Mouse (Mus musculus): ENCODE measurements around the gene Gzmk.

Gene Gzmk

GRCm38 (mm10) chr13:113203146-113203545 lies 22.6 kb downstream of the Gzmk start:
- DNase-seq (ENCODE audit: low read depth, low spot score), result no peak

DNA sequence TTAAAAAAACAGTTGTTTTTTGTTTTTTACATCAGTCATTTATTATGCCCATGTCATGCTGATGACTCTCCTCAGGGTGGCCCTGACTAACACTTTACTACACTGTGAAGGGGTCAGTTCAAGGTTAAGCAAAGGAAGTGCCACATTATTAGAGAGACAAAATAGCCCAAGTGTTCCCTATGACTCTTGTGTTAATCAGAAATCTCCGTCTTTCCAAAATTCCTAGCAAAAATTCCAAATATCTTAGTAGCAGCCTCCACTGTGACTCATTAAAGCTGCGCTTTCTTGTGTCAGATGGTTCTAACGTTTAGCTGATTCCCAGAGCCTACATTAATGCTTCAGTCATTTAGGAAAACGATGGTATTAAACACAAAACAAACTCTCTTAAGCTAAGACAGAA lies 23.5 kb downstream of the Gzmk start:
- no peak for DNase-seq (ENCODE audit: low read depth, low spot score)

DNA sequence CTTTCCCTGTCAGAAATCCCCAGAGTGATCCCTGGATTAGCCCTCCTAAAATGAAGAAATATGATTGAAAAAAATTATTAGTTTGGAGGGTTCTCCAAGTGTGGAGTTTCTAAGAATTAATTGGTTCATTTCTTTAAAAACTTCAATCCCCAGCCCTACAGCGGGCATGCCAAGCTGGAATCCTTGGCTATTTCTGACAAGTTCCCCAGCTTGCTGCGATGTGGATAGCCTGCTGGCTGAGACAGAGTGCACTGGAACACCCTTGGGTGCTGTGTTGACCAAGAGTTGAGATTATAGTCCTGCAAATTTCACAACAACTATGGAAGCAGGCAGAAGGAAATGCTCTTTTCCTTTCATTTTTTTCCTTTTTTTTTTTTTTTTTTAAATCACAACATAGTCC lies 24.1 kb downstream of the Gzmk start:
- no peak for DNase-seq (ENCODE audit: low read depth, low spot score)

GRCm38 (mm10) chr13:113200726-113201125 lies 25.0 kb downstream of the Gzmk start:
- DNase-seq (ENCODE audit: low read depth, low spot score), result no peak

DNA sequence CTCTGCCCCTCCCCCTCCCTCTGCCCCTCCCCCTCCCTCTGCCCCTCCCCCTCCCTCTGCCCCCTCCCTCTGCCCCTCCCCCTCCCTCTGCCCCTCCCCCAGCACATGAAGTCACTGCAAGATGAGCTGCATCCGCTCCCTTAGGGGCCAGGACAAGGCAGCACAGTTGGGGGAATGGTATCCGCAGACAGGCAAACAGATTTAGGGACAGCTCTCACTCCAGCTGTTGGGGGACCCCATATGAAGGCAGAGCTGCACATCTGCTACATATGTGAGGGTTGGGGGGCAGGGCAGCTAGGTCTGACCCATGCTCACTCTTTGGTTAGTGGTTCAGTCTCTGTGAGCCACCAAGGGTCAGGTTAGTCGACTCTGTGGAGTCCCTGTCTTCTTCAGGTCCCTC lies 26.4 kb downstream of the Gzmk start:
- no peak for DNase-seq (ENCODE audit: low read depth, low spot score)

DNA sequence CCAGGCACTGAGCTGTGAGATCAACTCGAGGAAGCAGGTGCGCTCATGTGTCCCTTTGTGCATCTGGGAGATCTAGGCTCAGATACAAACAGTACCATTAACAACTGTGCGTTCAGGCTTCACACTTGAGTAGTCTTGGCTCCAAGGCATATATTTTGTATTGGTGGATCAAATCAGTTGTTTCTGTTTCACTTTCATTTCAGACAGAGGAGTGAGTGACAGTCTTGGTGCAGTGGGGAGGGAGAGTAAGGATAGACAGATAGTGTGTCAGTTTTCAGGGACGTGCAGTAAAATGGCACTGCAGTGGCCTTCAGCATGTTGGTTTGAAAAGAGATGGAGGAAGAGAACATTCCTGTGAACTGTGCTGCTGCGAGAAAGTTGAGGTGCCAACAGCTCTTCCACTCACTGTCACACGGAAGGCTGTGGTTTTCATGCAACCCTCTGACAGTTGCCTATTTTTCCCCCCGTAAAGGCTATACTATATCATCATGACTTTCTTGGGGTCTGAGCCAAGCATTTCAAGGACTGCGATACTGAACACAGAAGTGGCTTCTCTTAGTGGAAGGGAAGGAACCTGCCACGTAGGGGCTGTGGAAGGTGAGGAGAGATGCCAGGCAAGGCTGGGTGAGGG lies 27.7 kb downstream of the Gzmk start:
- DNase-seq (ENCODE audit: low read depth, low spot score), result no peak

DNA sequence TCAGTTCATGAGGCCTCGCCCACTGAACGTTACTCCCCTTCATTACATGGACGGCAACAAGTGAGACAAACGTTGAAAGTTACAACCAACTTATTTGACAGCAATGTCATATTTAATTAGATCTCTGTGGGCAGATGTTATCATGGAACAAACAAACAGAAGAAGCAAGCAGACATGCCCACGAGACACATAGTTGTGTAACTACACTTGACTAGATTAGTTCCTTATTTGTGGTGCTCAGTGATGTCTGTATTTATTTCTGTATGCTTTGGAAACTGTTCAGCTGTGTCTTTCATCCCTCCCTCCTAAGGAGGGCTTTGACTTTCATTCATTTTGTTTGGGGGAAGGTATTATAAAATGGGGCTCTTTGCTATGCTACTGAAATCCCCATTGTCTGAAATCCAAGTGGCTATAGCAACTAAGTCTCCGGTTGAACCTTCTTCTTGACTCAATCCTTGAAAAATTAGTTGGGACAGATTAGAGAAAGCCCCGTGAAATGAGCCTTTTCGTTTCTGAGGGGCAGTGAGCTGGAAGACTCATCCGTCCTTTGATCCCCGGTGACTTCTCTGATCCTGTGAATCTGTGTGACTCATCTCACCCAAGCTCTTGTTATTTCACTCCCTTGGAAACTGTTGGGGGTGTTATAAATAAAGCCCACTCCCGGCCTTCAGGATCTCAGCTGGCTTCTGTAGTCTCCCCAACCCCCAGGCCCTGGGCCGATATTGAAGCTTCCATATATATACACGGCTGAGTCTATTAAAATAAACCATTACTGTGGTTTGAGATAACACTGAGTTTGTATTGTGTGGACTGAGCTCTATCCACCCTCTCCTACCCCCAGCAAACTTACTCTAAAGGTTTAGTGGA lies 28.7 kb downstream of the Gzmk start:
- no peak for DNase-seq (ENCODE audit: low read depth, low spot score)

DNA sequence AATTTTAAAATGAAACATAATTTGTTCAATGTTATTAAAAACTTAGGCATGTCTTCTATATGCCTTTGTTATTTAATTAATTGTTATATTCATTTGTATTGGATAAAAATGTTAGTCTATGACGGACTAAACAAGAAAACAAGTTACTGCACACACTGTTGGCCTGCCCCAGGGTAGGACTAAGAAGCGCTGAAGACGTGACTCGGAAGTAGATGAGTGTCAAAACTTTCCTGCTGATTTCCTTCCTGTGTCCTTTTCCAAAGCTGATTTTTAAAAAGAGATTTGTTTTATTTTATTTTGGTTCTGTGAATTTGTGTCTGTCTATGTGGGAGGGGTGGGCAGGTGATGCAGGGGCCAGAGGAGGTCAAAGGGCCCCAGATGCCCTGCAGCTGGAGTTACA lies 42.0 kb downstream of the Gzmk start:
- no peak for DNase-seq (ENCODE audit: low read depth, low spot score)

DNA sequence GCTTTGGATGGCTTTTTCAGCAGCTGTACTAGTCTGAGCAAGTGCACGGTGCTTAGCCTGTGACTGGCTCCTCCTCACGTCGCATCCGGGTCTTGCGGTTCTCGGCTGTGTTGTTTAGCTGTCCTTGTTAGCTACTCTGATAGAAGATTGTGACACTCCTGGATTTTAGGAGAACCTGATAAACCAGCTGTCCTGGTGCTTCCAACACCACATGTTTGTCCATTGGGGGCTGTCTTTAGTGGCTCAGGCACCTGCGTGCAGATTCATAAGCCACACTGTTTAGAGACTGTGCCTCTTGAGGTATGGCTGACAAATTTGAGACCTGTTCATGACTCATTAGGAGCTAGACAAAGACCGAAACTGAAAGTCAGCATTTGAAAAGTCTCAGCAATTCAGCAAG lies 42.4 kb downstream of the Gzmk start:
- DNase-seq (ENCODE audit: low read depth, low spot score), result no peak

GRCm38 (mm10) chr13:113174162-113174561 lies 51.5 kb downstream of the Gzmk start:
- no peak for DNase-seq (ENCODE audit: low read depth, low spot score)

- no peak for DNase-seq (ENCODE audit: low read depth, low spot score)
Measured at GRCm38 (mm10) chr13:113170256-113170655, 55.5 kb downstream of the Gzmk start.

- DNase-seq (ENCODE audit: low read depth, low spot score), result no peak
Measured at GRCm38 (mm10) chr13:113168018-113168534, 57.6 kb downstream of the Gzmk start.

DNA sequence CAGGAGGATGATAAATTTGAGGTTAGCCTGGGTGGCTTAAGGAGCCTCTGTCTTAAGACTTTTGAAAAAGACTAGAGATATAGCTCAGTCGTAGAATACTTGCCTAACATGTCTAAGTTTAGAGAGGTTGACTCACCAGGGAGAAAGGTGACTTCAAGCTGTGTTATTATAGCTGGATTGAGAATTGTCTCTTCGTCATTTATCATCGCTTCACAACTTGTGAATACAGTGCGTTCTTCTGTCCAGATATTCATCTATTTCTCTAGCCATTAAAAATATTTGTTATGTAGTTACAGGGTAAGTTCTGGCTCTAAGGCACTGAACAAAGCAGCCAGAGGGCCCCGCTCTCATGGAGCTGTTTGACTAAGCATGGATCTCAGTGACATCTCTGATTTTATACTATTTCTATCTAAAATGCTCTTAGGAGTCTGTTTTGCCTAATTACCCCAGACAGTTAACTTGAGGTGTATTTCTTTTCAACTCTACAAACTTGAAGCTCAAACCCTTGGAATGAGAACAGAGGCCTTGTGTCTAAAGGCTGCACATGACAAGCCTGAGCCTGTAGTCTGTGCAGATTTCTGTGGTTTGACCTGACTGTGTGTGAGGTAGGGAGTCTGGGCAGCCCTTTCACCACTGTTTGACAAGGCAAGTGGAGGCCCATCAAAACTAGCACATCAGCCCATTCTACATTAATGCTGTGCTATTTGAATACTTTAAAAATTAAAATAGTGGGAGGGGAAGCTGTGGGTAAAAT lies 61.3 kb downstream of the Gzmk start:
- DNase-seq (ENCODE audit: low read depth, low spot score), result no peak

- DNase-seq (ENCODE audit: low read depth, low spot score), result no peak
Measured at GRCm38 (mm10) chr13:113151556-113151955, 74.2 kb downstream of the Gzmk start.

DNA sequence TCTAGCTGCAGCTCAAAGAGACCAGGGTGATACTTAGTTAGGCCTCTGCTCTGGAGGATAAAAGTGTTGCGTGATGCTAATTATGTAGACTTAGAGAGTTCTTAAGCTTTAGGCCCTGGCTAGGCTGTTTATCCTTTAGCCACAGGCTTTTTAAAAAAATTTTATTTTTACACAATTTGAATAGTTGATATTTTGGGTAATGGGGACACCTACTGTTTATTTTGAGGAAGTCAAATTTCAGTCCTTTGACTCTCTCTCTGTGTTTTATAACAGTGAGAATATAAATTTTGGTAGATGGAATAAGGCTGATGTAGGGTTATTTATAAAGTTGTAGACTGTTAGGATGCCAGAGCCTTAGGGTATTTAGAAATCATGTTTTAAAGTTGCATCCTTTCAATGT lies 86.1 kb downstream of the Gzmk start:
- no peak for DNase-seq (ENCODE audit: low read depth, low spot score)

GRCm38 (mm10) chr13:113129974-113130373 lies 95.7 kb downstream of the Gzmk start:
- DNase-seq (ENCODE audit: low read depth, low spot score), result no peak

Measured in retina, adult 2 months (tissue).